Mouse (Mus musculus) myocyte (in vitro differentiated cells): ENCODE measurements around the gene Olfr809. TPM values are rescaled to one million over a fixed set of nuclear protein-coding genes. Genes with fewer than 3 reads are reported as not detected.

Source experiments
- H3K27me3 ChIP-seq: one replicate; pipeline ENCODE4 v1.6.1; 2011; ENCODE audit not compliant: control insufficient read depth, insufficient read depth, insufficient read length
- H3K36me3 ChIP-seq: one replicate; pipeline ENCODE4 v1.6.1; 2011; ENCODE audit not compliant: control insufficient read depth, insufficient read depth
- H3K4me2 ChIP-seq: one replicate; pipeline ENCODE4 v1.6.1; 2011; ENCODE audit warnings: low read depth, control low read depth
- H3K4me3 ChIP-seq: one replicate; pipeline ENCODE4 v1.5.1; 2011; ENCODE audit warnings: mild to moderate bottlenecking, control low read depth, moderate library complexity
- H3K79me2 ChIP-seq: one replicate; pipeline ENCODE4 v1.6.1; 2011; ENCODE audit not compliant: control insufficient read depth, insufficient read depth
- H3ac ChIP-seq: one replicate; pipeline ENCODE4 v1.6.1; 2011; ENCODE audit not compliant: control insufficient read depth, insufficient read length
- CEBPB ChIP-seq: IDR thresholded peaks from 2 replicates; pipeline ENCODE4 v1.6.1; 2011; ENCODE audit warnings: mild to moderate bottlenecking, moderate library complexity; ENCODE audit not compliant: poor library complexity, insufficient read depth, severe bottlenecking
- E2F4 ChIP-seq: IDR thresholded peaks from one replicate; pipeline ENCODE4 v1.6.1; 2011; ENCODE audit warnings: mild to moderate bottlenecking, control low read depth, moderate library complexity; ENCODE audit not compliant: insufficient read depth
- MAX ChIP-seq: IDR thresholded peaks from one replicate; pipeline ENCODE4 v1.6.1; 2011; ENCODE audit warnings: low read depth, mild to moderate bottlenecking, control low read depth
- MYOD1 ChIP-seq, 3 experiments: IDR thresholded peaks; one replicate each; pipeline ENCODE4 v1.6.1; 2011; ENCODE audit warnings: control low read depth in 2 of 3, low read depth in 2 of 3, mild to moderate bottlenecking in 2 of 3, moderate library complexity in 1 of 3; ENCODE audit not compliant: insufficient read length in 2 of 3, control insufficient read depth in 1 of 3
- MYOG ChIP-seq, 3 experiments: IDR thresholded peaks; one replicate each; pipeline ENCODE4 v1.6.1; 2011; ENCODE audit warnings: control low read depth in 2 of 3, low read depth in 2 of 3, mild to moderate bottlenecking in 2 of 3; ENCODE audit not compliant: insufficient read length in 2 of 3, control insufficient read depth in 1 of 3, insufficient read depth in 1 of 3
- POLR2A ChIP-seq: IDR thresholded peaks from one replicate; pipeline ENCODE4 v1.6.1; 2011; ENCODE audit warnings: low read depth, mild to moderate bottlenecking, control low read depth, moderate library complexity; ENCODE audit not compliant: insufficient read length
- POLR2AphosphoS2 ChIP-seq: IDR thresholded peaks from one replicate; pipeline ENCODE4 v1.6.1; 2011; ENCODE audit warnings: low read depth, control low read depth; ENCODE audit not compliant: insufficient read length
- REST ChIP-seq: IDR thresholded peaks from one replicate; pipeline ENCODE4 v1.6.1; 2011; ENCODE audit warnings: mild to moderate bottlenecking, control low read depth, moderate library complexity; ENCODE audit not compliant: insufficient read depth, insufficient read length
- SRF ChIP-seq: IDR thresholded peaks from one replicate; pipeline ENCODE4 v1.6.1; 2011; ENCODE audit warnings: low read depth; ENCODE audit not compliant: control insufficient read depth, insufficient read length
- TCF12 ChIP-seq: IDR thresholded peaks from one replicate; pipeline ENCODE4 v1.6.1; 2011; ENCODE audit warnings: mild to moderate bottlenecking, control low read depth; ENCODE audit not compliant: poor library complexity, insufficient read depth, severe bottlenecking
- TCF3 ChIP-seq: IDR thresholded peaks from one replicate; pipeline ENCODE4 v1.6.1; 2011; ENCODE audit warnings: low read depth, control low read depth; ENCODE audit not compliant: insufficient read length
- USF1 ChIP-seq: IDR thresholded peaks from one replicate; pipeline ENCODE4 v1.6.1; 2011; ENCODE audit warnings: low read depth, mild to moderate bottlenecking, control low read depth, moderate library complexity
- polyA plus RNA-seq: library from polyadenylated mRNA; unstranded; fragments of >200 nt; fragmentation: generic; extraction: Trizol; gene quantifications from one replicate; pipeline ENCODE4 v1.2.1, GENCODE M21; 2012; ENCODE audit warnings: missing spikeins

Olfr809 gene
- polyA plus RNA-seq: not detected

DNA sequence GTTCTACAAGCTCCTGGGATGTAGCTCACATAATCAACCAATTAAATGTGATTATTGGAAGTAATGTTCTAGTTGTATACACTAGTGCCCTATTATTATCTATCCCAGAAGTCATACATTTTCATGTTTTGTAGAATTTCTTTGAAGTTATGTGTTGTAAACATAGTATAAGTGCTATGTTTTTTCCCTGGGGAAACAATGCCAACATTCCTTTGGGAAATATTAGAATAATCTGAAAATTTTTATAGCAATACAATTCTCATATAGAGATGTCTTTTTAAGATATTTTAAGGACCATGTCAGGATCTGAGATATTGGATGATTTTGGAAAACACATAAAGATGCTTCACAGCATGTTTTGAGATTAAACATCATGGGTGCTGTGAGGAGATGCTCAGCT is at the start of gene Olfr809:
Gene Olfr809, plus strand, starts transcription at position 301 of the 400 bp plus-strand sequence.
- H3K36me3 ChIP-seq: no peaks in the 10 kb centered on the region
- H3K4me3 ChIP-seq: no peak within 1 kb of the TSS

DNA sequence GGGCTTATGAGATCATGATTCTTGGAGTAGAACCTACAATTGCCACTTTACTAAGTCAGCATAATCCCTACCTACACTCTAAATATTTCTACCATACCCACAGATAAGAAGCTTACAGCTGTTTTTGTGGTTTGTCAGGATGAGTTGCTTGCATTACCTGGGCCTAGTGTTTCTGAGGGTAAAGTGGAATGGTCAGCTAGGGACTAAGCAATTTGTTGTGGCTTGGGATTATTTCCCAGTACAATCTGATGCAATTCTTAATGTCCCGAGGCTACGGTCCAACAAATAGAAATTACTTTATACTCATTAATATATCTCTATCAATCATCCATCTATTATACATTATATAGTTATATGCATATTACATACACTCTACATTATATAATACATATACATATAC is 45.2 kb upstream of the Olfr809 start, which contains the start of gene Olfr805:
Gene Olfr805, minus strand, starts transcription at position 101 of the 400 bp plus-strand sequence.
- TF ChIP-seq MYOD1 (IDR thresholded peaks at IDR 0.05; ENCODE audit: control insufficient read depth in 1 of 3, insufficient read length in 2 of 3, low read depth in 2 of 3): no peak
- no peak for TF ChIP-seq TCF12
- no peak for TF ChIP-seq SRF
- TF ChIP-seq POLR2A: no peak
- TF ChIP-seq TCF3: no peak
- TF ChIP-seq USF1: no peak
- no peak for TF ChIP-seq MYOG (IDR thresholded peaks at IDR 0.05; ENCODE audit: control insufficient read depth in 1 of 3, insufficient read depth in 1 of 3, insufficient read length in 2 of 3, low read depth in 2 of 3)
- TF ChIP-seq POLR2AphosphoS2: no peak
- TF ChIP-seq CEBPB: no peak
- TF ChIP-seq E2F4: no peak
- no peak for TF ChIP-seq REST
- TF ChIP-seq MAX: no peak
- Histone ChIP-seq H3ac (no peak within 1 kb of the TSS), H3K79me2 (no peaks in the 10 kb centered on the region), H3K27me3 (no peaks in the 10 kb centered on the region), H3K36me3 (no peaks in the 10 kb centered on the region), H3K4me3 (no peak within 1 kb of the TSS), H3K4me2 (no peak within 1 kb of the TSS)

More for the DNA sequence above, at the start of gene Olfr809:
- Histone ChIP-seq H3K79me2 (no peaks in the 10 kb centered on the region), H3K4me2 (no peak within 1 kb of the TSS), H3ac (no peak within 1 kb of the TSS), H3K27me3 (no peaks in the 10 kb centered on the region)
- no peak for TF ChIP-seq REST
- TF ChIP-seq SRF: no peak
- no peak for TF ChIP-seq MAX
- no peak for TF ChIP-seq POLR2A
- TF ChIP-seq POLR2AphosphoS2: no peak
- TF ChIP-seq CEBPB: no peak
- TF ChIP-seq USF1: no peak

DNA sequence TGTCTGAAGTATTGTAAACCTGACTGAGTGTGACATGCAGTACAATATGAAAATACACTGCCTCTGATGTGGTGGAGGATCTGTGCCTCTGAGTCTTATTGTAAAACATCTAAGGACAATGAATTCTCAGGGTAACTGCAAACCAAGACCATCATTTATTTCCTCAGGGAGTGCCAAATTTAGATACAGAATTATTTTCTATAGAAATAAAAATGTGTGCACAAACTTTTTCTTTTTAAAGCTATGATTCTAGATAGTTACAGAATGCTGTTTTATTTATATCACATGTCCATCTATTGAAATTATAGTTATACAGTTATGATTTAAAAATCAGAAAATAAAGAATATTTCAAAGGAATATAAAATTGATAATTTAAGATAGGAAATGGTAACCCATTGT is 32.6 kb upstream of the Olfr809 start, which contains the start of gene Olfr806:
Gene Olfr806, minus strand, starts transcription at position 101 of the 400 bp plus-strand sequence.
- no peak within 1 kb of the TSS for H3K4me3 ChIP-seq
- no peak within 1 kb of the TSS for H3ac ChIP-seq
- no peaks in the 10 kb centered on the region for H3K36me3 ChIP-seq
- TF ChIP-seq MYOG (IDR thresholded peaks at IDR 0.05; ENCODE audit: control insufficient read depth in 1 of 3, insufficient read depth in 1 of 3, insufficient read length in 2 of 3, low read depth in 2 of 3): no peak
- no peak for TF ChIP-seq TCF12
- TF ChIP-seq E2F4: no peak
- TF ChIP-seq REST: no peak
- no peak for TF ChIP-seq MAX
- TF ChIP-seq SRF: no peak
- no peak for TF ChIP-seq POLR2AphosphoS2
- no peak for TF ChIP-seq POLR2A
- TF ChIP-seq MYOD1 (IDR thresholded peaks at IDR 0.05; ENCODE audit: control insufficient read depth in 1 of 3, insufficient read length in 2 of 3, low read depth in 2 of 3): no peak
- TF ChIP-seq CEBPB: no peak
- TF ChIP-seq TCF3: no peak
- no peak within 1 kb of the TSS for H3K4me2 ChIP-seq
- H3K79me2 ChIP-seq: no peaks in the 10 kb centered on the region
- no peaks in the 10 kb centered on the region for H3K27me3 ChIP-seq

DNA sequence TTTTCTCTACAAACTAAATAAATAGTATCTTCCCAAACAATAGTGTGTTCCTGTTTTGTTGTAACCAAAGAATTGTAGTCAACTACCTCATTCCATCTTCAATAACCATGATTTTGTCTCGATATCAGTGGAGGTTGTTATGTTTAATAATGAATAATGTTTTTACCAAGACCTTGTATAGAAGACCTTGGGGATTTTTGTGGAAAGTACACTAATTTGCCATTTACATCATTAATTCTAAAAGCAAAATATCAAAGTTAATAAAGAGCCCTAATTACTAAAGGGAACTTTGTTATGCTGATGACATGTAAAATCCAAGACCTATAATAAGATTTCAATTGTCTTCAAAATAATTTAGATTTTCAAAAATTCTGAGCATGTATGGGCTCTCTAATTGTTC is 16.7 kb upstream of the Olfr809 start, which contains the start of gene Olfr807:
Gene Olfr807, minus strand, starts transcription at position 101 of the 400 bp plus-strand sequence.
- Histone ChIP-seq H3K4me2 (no peak within 1 kb of the TSS), H3K36me3 (no peaks in the 10 kb centered on the region), H3K79me2 (no peaks in the 10 kb centered on the region), H3K4me3 (no peak within 1 kb of the TSS), H3ac (no peak within 1 kb of the TSS), H3K27me3 (no peaks in the 10 kb centered on the region)
- TF ChIP-seq USF1 (no peak), TCF3 (no peak), POLR2A (no peak), MYOG (IDR thresholded peaks at IDR 0.05; ENCODE audit: control insufficient read depth in 1 of 3, insufficient read depth in 1 of 3, insufficient read length in 2 of 3, low read depth in 2 of 3) (no peak), CEBPB (no peak), MYOD1 (IDR thresholded peaks at IDR 0.05; ENCODE audit: control insufficient read depth in 1 of 3, insufficient read length in 2 of 3, low read depth in 2 of 3) (no peak), REST (no peak), POLR2AphosphoS2 (no peak), TCF12 (no peak), E2F4 (no peak), SRF (no peak)

DNA sequence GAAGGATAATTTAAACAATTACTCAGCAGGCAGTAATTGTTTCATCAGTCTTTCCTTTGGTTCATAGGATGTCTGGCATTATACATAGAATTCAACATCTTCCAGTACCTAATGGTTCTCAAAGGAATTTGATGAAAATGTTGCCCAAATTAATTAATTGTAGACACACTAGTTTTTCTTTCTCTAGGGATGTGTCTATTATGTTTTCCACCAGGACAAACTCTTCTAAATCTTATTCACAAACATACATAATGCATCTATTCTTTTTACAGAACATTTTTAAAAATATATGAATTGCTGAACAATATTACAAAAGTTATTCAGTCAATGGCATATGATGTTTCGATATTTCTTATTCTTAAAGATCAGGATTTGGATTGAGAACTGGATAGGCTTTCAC is 9.3 kb upstream of the Olfr809 start, which contains the start of gene Olfr808:
Gene Olfr808, plus strand, starts transcription at position 301 of the 400 bp plus-strand sequence.
- H3K4me3 ChIP-seq: no peak within 1 kb of the TSS
- H3ac ChIP-seq: no peak within 1 kb of the TSS
- no peak for TF ChIP-seq TCF3
- no peak for TF ChIP-seq TCF12
- TF ChIP-seq CEBPB: no peak
- no peak for TF ChIP-seq POLR2AphosphoS2
- H3K79me2 ChIP-seq: no peaks in the 10 kb centered on the region
- no peak within 1 kb of the TSS for H3K4me2 ChIP-seq
- no peaks in the 10 kb centered on the region for H3K27me3 ChIP-seq
- no peaks in the 10 kb centered on the region for H3K36me3 ChIP-seq
